ENCODE assay signal across 8 mouse cellular contexts in the genomic region with DNA sequence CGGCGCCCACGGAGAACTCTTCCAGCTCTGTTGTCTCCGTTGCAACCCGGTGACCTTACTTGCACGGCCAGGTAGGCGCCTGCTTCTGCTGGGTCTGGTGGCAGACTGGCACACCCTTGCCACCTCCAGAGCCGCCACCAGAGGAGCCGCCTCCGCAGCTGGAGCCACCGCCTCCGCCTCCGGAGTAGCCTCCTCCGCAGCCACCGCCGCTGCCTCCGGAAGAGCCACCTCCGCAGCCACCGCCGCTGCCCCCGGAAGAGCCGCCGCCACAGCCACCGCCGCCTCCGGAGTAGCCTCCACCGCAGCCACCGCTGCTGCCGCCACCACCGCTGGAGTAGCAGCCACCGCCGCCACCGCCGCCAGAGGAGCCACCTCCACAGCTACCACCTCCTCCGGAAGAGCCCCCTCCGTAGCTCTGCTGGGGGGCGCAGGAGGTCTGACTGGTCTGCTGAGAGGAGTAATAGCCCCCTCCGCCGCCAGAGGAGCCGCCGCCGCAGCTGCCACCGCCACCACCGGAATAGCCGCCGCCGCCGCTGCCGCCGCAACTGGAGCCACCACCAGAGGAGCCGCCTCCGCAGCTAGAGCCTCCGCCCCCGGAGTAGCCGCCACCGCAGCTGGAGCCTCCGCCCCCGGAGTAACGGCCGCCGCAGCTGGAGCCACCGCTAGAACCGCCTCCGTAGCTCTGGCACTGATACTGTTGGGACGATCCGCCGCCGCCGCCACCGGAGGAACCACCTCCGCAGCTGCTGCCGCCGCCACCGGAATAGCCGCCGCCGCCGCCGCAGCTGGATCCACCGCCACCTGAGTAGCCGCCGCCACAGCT. TPM values are rescaled to one million over a fixed set of nuclear protein-coding genes. Genes with fewer than 3 reads are reported as not detected.
DNase-seq lines count a peak whose midpoint lies in the region; ATAC-seq and TF ChIP-seq lines count a peak whose summit lies in the region.

No protein-coding gene starts in this region.

- peaks cover 56% of the 10 kb centered on the region for H3K27me3 ChIP-seq in E14TG2a.4 (ENCODE audit: insufficient read depth, low read length)
- peaks cover 12% of the 10 kb centered on the region; the same call in 1 of the 2 replicates for H3K27me3 ChIP-seq in hindbrain, embryonic 11.5 days (ENCODE audit: control insufficient read depth, insufficient read depth, low read length)
- peaks cover 31% of the 10 kb centered on the region for H3K27me3 ChIP-seq in lung, embryonic 16.5 days (ENCODE audit: control insufficient read depth, insufficient read depth, low read depth, low read length)

- WGBS in hindbrain, embryonic 11.5 days: under 1% methylated on average over 62 of the region's 82 CpGs
- WGBS in lung, embryonic 16.5 days: under 1% methylated on average over 64 of the region's 82 CpGs

- H3K4me1 ChIP-seq in E14TG2a.4 (replicated peaks; ENCODE audit: low read depth, low read length): peaks cover 13% of the 10 kb centered on the region
- H3K4me1 ChIP-seq in hindbrain, embryonic 11.5 days (replicated peaks; ENCODE audit: control insufficient read depth, insufficient read depth, low read length): no peaks in the 10 kb centered on the region
- H3K4me1 ChIP-seq in lung, embryonic 16.5 days (replicated peaks; ENCODE audit: control insufficient read depth, insufficient read depth, low read length): peaks cover 3% of the 10 kb centered on the region; the same call in 1 of the 2 replicates

- peak; percentile 2 for DNase-seq in cerebellum, adult 8-10 months
- peak; percentile 48 for DNase-seq in frontal cortex, postnatal 14 days (ENCODE audit: low spot score in 2 of 2)
- peak; percentile 81 for DNase-seq in hindbrain, embryonic 11.5 days (ENCODE audit: low spot score)
- peak; percentile 46 to 64 for DNase-seq in layer of hippocampus, postnatal 14 days (ENCODE audit: low spot score in 2 of 2)
- peak; percentile 75 to 78 for DNase-seq in right cerebral cortex, postnatal 10 days (ENCODE audit: low spot score in 2 of 2)
- peak; percentile 30 for DNase-seq in urinary bladder, postnatal 25 days (ENCODE audit: low spot score)

- H3K36me3 ChIP-seq in E14TG2a.4 (ENCODE audit: insufficient read depth, low read length): no peaks in the 10 kb centered on the region
- H3K36me3 ChIP-seq in hindbrain, embryonic 11.5 days (ENCODE audit: control insufficient read depth, insufficient read depth, low read length): no peaks in the 10 kb centered on the region
- no peaks in the 10 kb centered on the region for H3K36me3 ChIP-seq in lung, embryonic 16.5 days (ENCODE audit: control insufficient read depth, insufficient read depth, low read length)

- no peak for TF ChIP-seq CTCF in E14TG2a.4 (conservative IDR thresholded peaks at IDR 0.05; ENCODE audit: low read length)

- H3K9ac ChIP-seq in hindbrain, embryonic 11.5 days (ENCODE audit: low read depth, low read length): peak overlapping the region; percentile 71
- peak overlapping the region; percentile 62 for H3K9ac ChIP-seq in lung, embryonic 16.5 days (ENCODE audit: low read length)

- H3K27ac ChIP-seq in hindbrain, embryonic 11.5 days (ENCODE audit: low read depth, low read length): peak overlapping the region; percentile 81
- no peak overlapping the region for H3K27ac ChIP-seq in lung, embryonic 16.5 days (ENCODE audit: low read length)

- peaks cover 5% of the 10 kb centered on the region; the same call in 1 of the 2 replicates for H3K9me3 ChIP-seq in E14TG2a.4 (ENCODE audit: low read length)
- H3K9me3 ChIP-seq in hindbrain, embryonic 11.5 days (ENCODE audit: control insufficient read depth, low read length): no peaks in the 10 kb centered on the region
- no peaks in the 10 kb centered on the region for H3K9me3 ChIP-seq in lung, embryonic 16.5 days (ENCODE audit: control insufficient read depth, low read length)

- peak; percentile 84 for ATAC-seq in hindbrain, embryonic 11.5 days (ENCODE audit: low FRiP score)
- ATAC-seq in lung, embryonic 16.5 days (ENCODE audit: low read depth): peak; percentile 90

- H3K4me3 ChIP-seq in E14TG2a.4 (replicated peaks; ENCODE audit: low read length): peak overlapping the region; percentile 83
- H3K4me3 ChIP-seq in hindbrain, embryonic 11.5 days (ENCODE audit: low read depth, low read length): peak overlapping the region; percentile 67
- H3K4me3 ChIP-seq in lung, embryonic 16.5 days (ENCODE audit: low read length): peak overlapping the region; percentile 72

- H3K4me2 ChIP-seq in hindbrain, embryonic 11.5 days (replicated peaks; ENCODE audit: low read depth, low read length): peak overlapping the region; percentile 95
- peak overlapping the region; percentile 99 for H3K4me2 ChIP-seq in lung, embryonic 16.5 days (ENCODE audit: low read depth, low read length)

RNA-seq across cellular contexts. Expression of a gene that starts 2.3 kb away (rescaled TPM):
- polyA plus RNA-seq in hindbrain, embryonic 11.5 days (2014; fragmentation: Nextera tagmentation; extraction: Ambion mirVana): 1.4 and 1.6 TPM in 2 replicates
- 1 to 10 TPM; 5.6 to 6.3 TPM for total RNA-seq in layer of hippocampus, postnatal 14 days (2021)
- polyA plus RNA-seq in lung, embryonic 16.5 days (2015; fragmentation: Nextera tagmentation; extraction: Ambion mirVana): 0.24 and 1.5 TPM in 2 replicates

RNA-seq across cellular contexts. Expression of a gene that starts 43.1 kb away (rescaled TPM):
- not detected in 2 replicates for polyA plus RNA-seq in hindbrain, embryonic 11.5 days (2014; fragmentation: Nextera tagmentation; extraction: Ambion mirVana)
- total RNA-seq in layer of hippocampus, postnatal 14 days (2021): not detected
- polyA plus RNA-seq in lung, embryonic 16.5 days (2015; fragmentation: Nextera tagmentation; extraction: Ambion mirVana): not detected in 2 replicates

Comparison
In these comparisons a context has a peak if more than half of its experiments do, and no peak if none do; other contexts are left out.
1. DNase-seq: peak in every context shown above with its lines; median percentile 81 in hindbrain, embryonic 11.5 days; 76 in right cerebral cortex, postnatal 10 days; 55 in layer of hippocampus, postnatal 14 days; 48 in frontal cortex, postnatal 14 days; 30 in urinary bladder, postnatal 25 days; 2 in cerebellum, adult 8-10 months.